Mouse (Mus musculus) lung, adult 2 months (tissue): ENCODE measurements at regions not wholly inside any gene's neighbourhood (a gene's known extent, or its start where the extent isn't known, plus 50 kb on each side); places are given as distances from the start of the nearest gene placed in this dataset.

Experiments used
- DNase-seq: peaks from one replicate; pipeline ENCODE4 v3.0.0; 2022
- H3K4me1 ChIP-seq: fragments of 200-500 bp; 2 replicates; pipeline ENCODE4 v1.6.1; 2011; ENCODE audit warnings: low read length; ENCODE audit not compliant: control insufficient read depth, insufficient read depth
- H3K4me3 ChIP-seq: fragments of 200-500 bp; replicated peaks from 2 replicates; pipeline ENCODE3; 2011; ENCODE audit warnings: low read depth, mild to moderate bottlenecking, control low read depth, low read length; ENCODE audit errors: extremely low read depth
- CTCF ChIP-seq: fragments of 200-500 bp; IDR thresholded peaks from 2 replicates; pipeline ENCODE4 v1.5.1; 2011; ENCODE audit warnings: mild to moderate bottlenecking, low read length, control low read depth; ENCODE audit not compliant: insufficient read depth
- POLR2A ChIP-seq: fragments of 200-500 bp; IDR thresholded peaks from 2 replicates; pipeline ENCODE4 v1.6.1; 2011; ENCODE audit warnings: low read depth, mild to moderate bottlenecking, control low read depth, low read length, borderline replicate concordance; ENCODE audit errors: extremely low read depth
- WGBS: fragments of 180-500 bp; shearing (Covaris S2); methylation state at CpG from one replicate; pipeline ENCODE4 v1.1.7; 2018; 5-methylcytosine and 5-hydroxymethylcytosine counted together

- Histone ChIP-seq H3K4me1 (no peaks in the 10 kb centered on the region), H3K4me3 (peak overlapping the region; percentile 39)
- TF ChIP-seq POLR2A (no peak), CTCF (no peak)
- peak; percentile 11 for DNase-seq
- WGBS, result 7% methylated on average over 28 of the region's 28 CpGs
Observed at GRCm38 (mm10) chr1:121096551-121097550, 235.5 kb downstream of the Insig2 start.

- Histone ChIP-seq H3K4me3 (no peak overlapping the region), H3K4me1 (no peaks in the 10 kb centered on the region; the same call in 1 of the 2 replicates)
- DNase-seq, result no peak
- TF ChIP-seq CTCF, result no peak
- TF ChIP-seq POLR2A, result no peak
- 54% methylated on average over 4 of the region's 4 CpGs for WGBS
Observed at GRCm38 (mm10) chr1:121111776-121112344, 220.5 kb downstream of the Insig2 start.

- 29% methylated on average over 1 of the region's 1 CpGs for WGBS
- DNase-seq, result no peak
Observed at GRCm38 (mm10) chr1:121112464-121112863, 219.9 kb downstream of the Insig2 start.

GRCm38 (mm10) chr1:121116626-121117025 is 215.8 kb downstream of the Insig2 start:
- Histone ChIP-seq H3K4me3 (no peak overlapping the region), H3K4me1 (no peaks in the 10 kb centered on the region; the same call in 1 of the 2 replicates)
- no peak for TF ChIP-seq POLR2A
- no peak for TF ChIP-seq CTCF
- DNase-seq, result no peak
- 44% methylated on average over 5 of the region's 5 CpGs for whole genome bisulfite sequencing

More at GRCm38 (mm10) chr1:121112464-121112863, 219.9 kb downstream of the Insig2 start:
- H3K4me1 ChIP-seq, result no peaks in the 10 kb centered on the region; the same call in 1 of the 2 replicates
- no peak overlapping the region for H3K4me3 ChIP-seq
- no peak for TF ChIP-seq POLR2A

GRCm38 (mm10) chr1:121123436-121123835 is 209.0 kb downstream of the Insig2 start:
- TF ChIP-seq CTCF (no peak), POLR2A (no peak)
- no peaks in the 10 kb centered on the region for H3K4me1 ChIP-seq
- H3K4me3 ChIP-seq, result no peak overlapping the region
- no peak for DNase-seq

- TF ChIP-seq POLR2A (no peak), CTCF (no peak)
- 87% methylated on average over 4 of the region's 4 CpGs for WGBS
- H3K4me3 ChIP-seq, result no peak overlapping the region
- no peaks in the 10 kb centered on the region for H3K4me1 ChIP-seq
- no peak for DNase-seq
Observed at GRCm38 (mm10) chr1:121136284-121136683, 196.1 kb downstream of the Insig2 start.

GRCm38 (mm10) chr1:121136846-121137245 is 195.5 kb downstream of the Insig2 start:
- WGBS, result 83% methylated on average over 4 of the region's 4 CpGs
- no peak for TF ChIP-seq CTCF
- TF ChIP-seq POLR2A, result no peak
- Histone ChIP-seq H3K4me1 (no peaks in the 10 kb centered on the region), H3K4me3 (no peak overlapping the region)
- no peak for DNase-seq

- H3K4me3 ChIP-seq, result no peak overlapping the region
- DNase-seq, result no peak
- H3K4me1 ChIP-seq, result no peaks in the 10 kb centered on the region
- 85% methylated on average over 1 of the region's 1 CpGs for WGBS
- TF ChIP-seq CTCF (no peak), POLR2A (no peak)
Observed at GRCm38 (mm10) chr1:121144981-121145380, 187.4 kb downstream of the Insig2 start.

- 60% methylated on average over 5 of the region's 5 CpGs for WGBS
- H3K4me3 ChIP-seq, result no peak overlapping the region
- no peaks in the 10 kb centered on the region for H3K4me1 ChIP-seq
- DNase-seq, result no peak
- TF ChIP-seq CTCF (no peak), POLR2A (no peak)
Observed at GRCm38 (mm10) chr1:121153476-121153875, 178.9 kb downstream of the Insig2 start.
